ENCODE assay signal across 7 mouse cellular contexts in the genomic region with DNA sequence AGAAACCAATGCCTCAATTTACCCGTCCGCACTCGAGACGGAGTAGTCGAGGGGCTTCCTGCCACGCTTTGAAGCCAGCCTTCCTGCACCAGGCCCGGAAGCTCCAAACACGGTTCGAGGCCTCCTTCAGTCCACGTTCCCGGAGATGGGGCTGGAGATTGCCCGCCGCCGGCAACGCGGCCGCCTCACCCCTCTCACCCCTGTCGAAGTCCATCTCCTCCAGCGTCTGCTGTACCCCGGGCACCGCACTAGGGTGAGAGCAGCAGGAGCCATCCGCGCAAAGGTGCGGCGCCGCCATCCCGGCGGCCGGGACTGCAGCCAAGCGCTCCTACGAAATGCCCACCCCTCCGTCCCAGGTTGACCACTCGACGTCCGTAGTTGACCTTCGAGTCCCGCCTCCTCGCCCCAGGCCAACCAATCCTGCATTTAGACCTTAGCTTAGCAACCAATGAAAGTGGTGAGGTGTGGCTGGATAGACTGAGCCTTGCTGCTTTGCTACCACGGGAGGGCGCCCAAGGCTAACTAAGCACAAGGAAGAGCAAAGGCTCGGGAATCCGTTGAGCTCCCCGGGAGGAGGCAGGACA. TPM values are rescaled to one million over a fixed set of nuclear protein-coding genes. Genes with fewer than 3 reads are reported as not detected.
DNase-seq lines count a peak whose midpoint lies in the region; ATAC-seq lines count a peak whose summit lies in the region.

A gene (minus strand): TSS at position 558 of the 584 bp plus-strand sequence.

- peak within 1 kb of the TSS; percentile 80 for H3K27ac ChIP-seq in embryonic facial prominence, embryonic 12.5 days
- peak within 1 kb of the TSS; percentile 56 for H3K27ac ChIP-seq in limb, embryonic 11.5 days (replicated peaks; ENCODE audit: low read depth, low read length)
- H3K27ac ChIP-seq in midbrain, embryonic 14.5 days (replicated peaks; ENCODE audit: low read depth, low read length), result peak within 1 kb of the TSS; percentile 85

- peaks cover 39% of the 10 kb centered on the region for H3K4me1 ChIP-seq in embryonic facial prominence, embryonic 12.5 days
- peaks cover 28% of the 10 kb centered on the region for H3K4me1 ChIP-seq in limb, embryonic 11.5 days (ENCODE audit: control insufficient read depth, insufficient read depth, low read length)
- peaks cover 17% of the 10 kb centered on the region for H3K4me1 ChIP-seq in midbrain, embryonic 14.5 days (ENCODE audit: control insufficient read depth, insufficient read depth, low read length)

- peak within 1 kb of the TSS; percentile 72 for H3K4me2 ChIP-seq in embryonic facial prominence, embryonic 12.5 days (replicated peaks)
- H3K4me2 ChIP-seq in limb, embryonic 11.5 days (ENCODE audit: low read depth, severe bottlenecking), result peak within 1 kb of the TSS; percentile 69
- H3K4me2 ChIP-seq in midbrain, embryonic 14.5 days (ENCODE audit: low read length), result peak within 1 kb of the TSS; percentile 72

- H3K4me3 ChIP-seq in embryonic facial prominence, embryonic 12.5 days, result peak within 1 kb of the TSS; percentile 68
- H3K4me3 ChIP-seq in limb, embryonic 11.5 days (ENCODE audit: low read depth, low read length), result peak within 1 kb of the TSS; percentile 68
- peak within 1 kb of the TSS; percentile 57 for H3K4me3 ChIP-seq in midbrain, embryonic 14.5 days (replicated peaks; ENCODE audit: low read depth, low read length)

- H3K27me3 ChIP-seq in embryonic facial prominence, embryonic 12.5 days, result no peaks in the 10 kb centered on the region
- no peaks in the 10 kb centered on the region for H3K27me3 ChIP-seq in limb, embryonic 11.5 days (ENCODE audit: control insufficient read depth, insufficient read depth, low read length)
- no peaks in the 10 kb centered on the region for H3K27me3 ChIP-seq in midbrain, embryonic 14.5 days (ENCODE audit: control insufficient read depth, insufficient read depth, low read length)

- no peaks in the 10 kb centered on the region for H3K9me3 ChIP-seq in embryonic facial prominence, embryonic 12.5 days
- no peaks in the 10 kb centered on the region for H3K9me3 ChIP-seq in limb, embryonic 11.5 days (ENCODE audit: control insufficient read depth, low read length)
- H3K9me3 ChIP-seq in midbrain, embryonic 14.5 days (ENCODE audit: control insufficient read depth, low read length), result no peaks in the 10 kb centered on the region

- peak; percentile 95 for ATAC-seq in embryonic facial prominence, embryonic 12.5 days (ENCODE audit: insufficient number of reproducible peaks, insufficient read depth, low FRiP score, low TSS enrichment)
- peak; percentile 93 for ATAC-seq in limb, embryonic 11.5 days (ENCODE audit: insufficient number of reproducible peaks, low FRiP score, low TSS enrichment, low read depth)
- ATAC-seq in midbrain, embryonic 14.5 days (ENCODE audit: low FRiP score, low TSS enrichment), result peak; percentile 95

- WGBS in embryonic facial prominence, embryonic 12.5 days, result under 1% methylated on average over 43 of the region's 43 CpGs
- under 1% methylated on average over 43 of the region's 43 CpGs for WGBS in limb, embryonic 11.5 days
- WGBS in midbrain, embryonic 14.5 days, result under 1% methylated on average over 43 of the region's 43 CpGs

- H3K36me3 ChIP-seq in embryonic facial prominence, embryonic 12.5 days, result peaks cover 36% of the 10 kb centered on the region
- peaks cover 17% of the 10 kb centered on the region; the same call in 1 of the 2 replicates for H3K36me3 ChIP-seq in limb, embryonic 11.5 days (ENCODE audit: control insufficient read depth, insufficient read depth, low read length)
- H3K36me3 ChIP-seq in midbrain, embryonic 14.5 days (ENCODE audit: control insufficient read depth, insufficient read depth, low read length), result peaks cover 40% of the 10 kb centered on the region

- H3K9ac ChIP-seq in embryonic facial prominence, embryonic 12.5 days, result peak within 1 kb of the TSS; percentile 70
- H3K9ac ChIP-seq in limb, embryonic 11.5 days (ENCODE audit: low read length), result peak within 1 kb of the TSS; percentile 78
- peak within 1 kb of the TSS; percentile 77 for H3K9ac ChIP-seq in midbrain, embryonic 14.5 days (replicated peaks; ENCODE audit: low read length)

- DNase-seq in adrenal gland, postnatal 25 days, result peak; percentile 96
- DNase-seq in heart, adult 11 months, result peak; percentile 100
- peak; percentile 97 for DNase-seq in kidney, adult 18-20 months
- peak; percentile 97 for DNase-seq in limb, embryonic 11.5 days (ENCODE audit: low spot score)
- DNase-seq in midbrain, embryonic 14.5 days, result peak; percentile 98
- DNase-seq in spleen, adult 18-20 months, result peak; percentile 90 to 93

RNA-seq across cellular contexts. Expression of the gene that starts here (rescaled TPM):
- 16.5 and 19.7 TPM in 2 replicates for total RNA-seq in adrenal gland, postnatal 25 days (2021)
- polyA plus RNA-seq in embryonic facial prominence, embryonic 12.5 days (2016; fragmentation: Nextera tagmentation; extraction: Ambion mirVana), result 20.4 and 23.9 TPM in 2 replicates
- 16.0 and 17.4 TPM in 2 replicates for polyA plus RNA-seq in limb, embryonic 11.5 days (2014; fragmentation: Nextera tagmentation; extraction: Ambion mirVana)
- polyA plus RNA-seq in midbrain, embryonic 14.5 days (2014; fragmentation: Nextera tagmentation; extraction: Ambion mirVana), result 22.3 and 28.5 TPM in 2 replicates

Comparison
In these comparisons a context has a peak if more than half of its experiments do, and no peak if none do; other contexts are left out.
1. Peak in every context shown above with its lines: DNase-seq, ATAC-seq, H3K4me3 ChIP-seq and H3K27ac ChIP-seq.